Mouse (Mus musculus) layer of hippocampus, adult 2 months (tissue): ENCODE data around the gene Gucd1. TPM values are rescaled to one million over a fixed set of nuclear protein-coding genes. Genes with fewer than 3 reads are reported as not detected.

ENCODE experiments used
- DNase-seq, 2 experiments: peaks; one replicate each; pipeline ENCODE4 v3.0.0; 2022; ENCODE audit warnings: low spot score in 2 of 2
- H3K27ac ChIP-seq: fragments of 200-600 bp; 2 replicates; pipeline ENCODE4 v1.8.1; 2022
- H3K4me3 ChIP-seq: fragments of 200-600 bp; 2 replicates; pipeline ENCODE4 v1.8.1; 2022; ENCODE audit warnings: mild to moderate bottlenecking
- CTCF ChIP-seq: fragments of 200-600 bp; conservative IDR thresholded peaks from 2 replicates; pipeline ENCODE4 v1.8.1; 2022; ENCODE audit warnings: antibody characterized with exemption, mild to moderate bottlenecking, moderate library complexity
- total RNA-seq, 2 experiments: library from RNA; stranded (reverse); gene quantifications; 2 replicates each; pipeline ENCODE4 v1.2.3; 2021

Gene Gucd1
- total RNA-seq, 2 experiments from 2014 or later: 14.5 to 16.0 TPM

DNA sequence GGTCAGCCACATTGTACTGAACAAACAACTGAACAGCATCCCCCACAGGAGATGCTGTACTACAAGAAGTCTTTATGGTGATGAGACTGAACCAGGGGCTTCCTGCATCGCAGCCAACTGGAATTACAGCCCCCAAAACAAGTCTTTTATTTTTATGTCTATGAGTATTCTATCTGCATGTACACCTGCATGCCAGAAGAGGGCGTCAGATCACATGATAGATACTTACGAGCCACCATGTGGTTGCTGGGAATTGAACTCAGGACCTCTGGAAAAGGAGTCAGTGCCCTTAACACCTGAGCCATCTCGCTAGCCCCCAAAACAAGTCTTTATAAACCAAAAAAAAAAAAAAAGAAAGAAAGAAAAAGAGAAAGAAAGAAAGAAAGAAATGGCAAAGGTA, 74.8 kb downstream of the Gucd1 start:
- Histone ChIP-seq H3K4me3 (no peak overlapping the region), H3K27ac (no peak overlapping the region)
- TF ChIP-seq CTCF: peak; percentile 44
- no peak for DNase-seq

DNA sequence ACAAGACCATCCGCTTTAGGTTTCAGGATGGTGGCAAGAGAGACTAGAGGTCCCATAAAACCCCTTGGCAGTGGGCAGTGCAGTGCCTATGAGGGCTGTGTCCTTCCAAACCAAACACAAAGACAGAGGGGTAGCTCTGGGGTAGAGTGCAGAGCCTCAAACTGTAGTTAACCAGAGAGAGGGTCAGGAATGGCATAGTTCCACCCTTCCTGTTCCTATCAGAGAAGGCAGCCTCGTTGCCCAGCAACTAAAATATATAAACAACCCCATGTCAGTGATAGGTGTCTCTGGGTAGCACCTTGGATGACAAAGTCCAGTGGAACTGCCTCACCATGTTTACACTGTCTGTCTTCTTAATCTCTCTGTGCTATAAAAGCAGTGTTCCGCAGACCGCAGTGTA, 76.0 kb downstream of the Gucd1 start:
- Histone ChIP-seq H3K27ac (no peak overlapping the region), H3K4me3 (no peak overlapping the region)
- DNase-seq: no peak
- TF ChIP-seq CTCF: no peak

DNA sequence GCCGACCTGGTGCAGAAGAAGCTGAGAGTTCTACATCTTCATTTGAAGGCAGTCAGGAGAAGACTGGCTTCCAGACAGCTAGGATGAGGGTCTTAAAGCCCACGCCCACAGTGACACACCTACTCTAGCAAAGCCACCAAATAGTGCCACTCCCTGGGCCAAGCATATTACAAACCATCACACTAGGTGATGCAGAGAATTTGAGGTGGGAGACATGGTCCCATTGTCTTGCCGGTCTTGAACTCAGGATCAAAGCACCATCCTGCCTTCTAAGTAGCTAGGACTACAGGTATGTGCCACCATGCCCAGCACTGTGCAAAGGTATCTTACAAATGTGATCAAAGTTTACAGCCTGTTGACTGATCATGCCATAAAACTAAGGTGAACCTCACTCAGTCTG, 77.0 kb downstream of the Gucd1 start:
- Histone ChIP-seq H3K4me3 (no peak overlapping the region), H3K27ac (no peak overlapping the region)
- no peak for TF ChIP-seq CTCF
- DNase-seq: no peak

DNA sequence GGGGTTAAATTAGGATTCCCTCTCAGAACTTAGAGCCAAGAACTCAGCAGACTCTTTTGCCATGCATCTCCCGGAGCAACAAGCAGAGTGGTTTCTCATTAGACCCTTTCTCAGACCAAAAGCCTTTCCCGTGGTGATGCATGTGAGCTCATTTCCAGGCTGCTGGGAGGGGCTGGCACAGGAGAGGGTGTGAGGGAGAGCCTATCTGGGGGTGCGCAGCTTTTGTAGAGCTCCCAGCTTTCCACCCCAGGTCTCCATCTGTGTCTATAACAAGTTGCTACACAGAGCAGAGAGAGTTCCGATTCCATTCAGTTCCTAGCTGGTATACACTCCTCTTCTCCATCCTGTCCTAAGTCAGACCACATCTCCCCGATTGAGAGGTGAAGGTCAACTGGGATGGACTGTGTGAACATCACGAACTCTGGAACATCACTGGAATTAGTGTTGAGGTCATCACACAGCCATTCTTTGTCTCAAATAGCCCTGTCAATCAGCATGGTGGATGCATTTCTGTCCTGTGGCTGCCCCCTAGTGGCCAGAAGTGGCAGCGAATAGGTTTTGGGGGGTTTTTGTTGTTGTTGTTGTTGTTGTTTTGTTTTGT, 78.5 kb downstream of the Gucd1 start:
- Histone ChIP-seq H3K27ac (peak overlapping the region; percentile 24), H3K4me3 (no peak overlapping the region)
- DNase-seq: peak; percentile 21 to 53
- TF ChIP-seq CTCF: peak; percentile 93

DNA sequence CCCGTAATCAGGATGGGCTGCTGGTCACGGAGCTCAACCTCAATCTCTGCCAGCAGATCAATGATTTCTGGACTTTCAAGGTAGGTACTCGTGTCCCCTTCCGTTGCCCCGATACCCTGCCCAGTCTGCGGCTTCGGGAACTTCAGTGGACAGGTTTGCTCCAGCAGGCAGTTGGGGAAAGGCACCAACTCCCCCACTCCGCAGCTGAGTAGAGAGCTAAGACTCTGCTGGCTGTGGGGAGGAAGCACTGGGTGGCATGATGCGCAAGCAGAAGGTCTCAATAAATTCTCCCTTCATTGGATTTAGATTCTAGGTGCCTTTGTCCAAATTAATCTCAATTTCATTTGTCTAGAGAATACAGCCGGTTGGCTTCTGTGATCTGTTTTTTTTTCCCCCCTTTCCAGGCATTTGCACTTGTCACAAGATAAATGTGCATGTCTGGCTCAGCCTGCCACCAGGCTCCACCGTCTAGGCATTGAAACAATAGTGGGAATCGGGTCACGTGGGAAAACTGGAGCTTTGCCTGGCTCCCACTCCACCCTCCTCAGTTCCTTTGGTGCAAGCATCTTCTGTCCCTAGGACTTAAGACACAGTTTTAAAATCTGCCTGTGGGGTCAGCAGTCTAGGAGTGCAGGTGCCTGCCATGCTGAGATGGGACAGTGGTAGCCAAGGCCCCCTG, 79.5 kb downstream of the Gucd1 start:
- peak; percentile 26 to 41 for DNase-seq
- TF ChIP-seq CTCF: no peak
- Histone ChIP-seq H3K4me3 (no peak overlapping the region), H3K27ac (peak overlapping the region; percentile 0; the same call in 1 of the 2 replicates)

DNA sequence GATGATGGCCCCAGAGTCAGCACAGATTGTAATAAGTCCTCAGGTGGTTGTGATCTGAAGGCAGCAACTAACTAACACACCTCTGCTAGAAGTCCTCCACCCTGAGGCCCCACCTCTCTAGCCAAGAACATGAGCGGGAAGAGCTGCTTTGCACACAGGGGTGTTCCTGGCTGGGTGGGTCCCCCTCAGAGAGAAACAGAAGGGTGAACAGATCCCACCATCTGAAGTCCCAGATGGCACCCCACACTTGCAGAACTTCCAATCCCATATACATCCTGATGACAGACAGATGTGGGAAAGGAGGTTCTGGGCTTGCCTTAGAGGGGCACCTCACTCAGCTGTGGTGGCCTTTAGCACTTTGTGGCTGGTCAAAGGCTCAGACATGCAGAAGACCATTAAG, 80.5 kb downstream of the Gucd1 start:
- DNase-seq: peak in 1 of 2 experiments; percentile 27
- no peak for TF ChIP-seq CTCF
- Histone ChIP-seq H3K27ac (no peak overlapping the region), H3K4me3 (no peak overlapping the region)

DNA sequence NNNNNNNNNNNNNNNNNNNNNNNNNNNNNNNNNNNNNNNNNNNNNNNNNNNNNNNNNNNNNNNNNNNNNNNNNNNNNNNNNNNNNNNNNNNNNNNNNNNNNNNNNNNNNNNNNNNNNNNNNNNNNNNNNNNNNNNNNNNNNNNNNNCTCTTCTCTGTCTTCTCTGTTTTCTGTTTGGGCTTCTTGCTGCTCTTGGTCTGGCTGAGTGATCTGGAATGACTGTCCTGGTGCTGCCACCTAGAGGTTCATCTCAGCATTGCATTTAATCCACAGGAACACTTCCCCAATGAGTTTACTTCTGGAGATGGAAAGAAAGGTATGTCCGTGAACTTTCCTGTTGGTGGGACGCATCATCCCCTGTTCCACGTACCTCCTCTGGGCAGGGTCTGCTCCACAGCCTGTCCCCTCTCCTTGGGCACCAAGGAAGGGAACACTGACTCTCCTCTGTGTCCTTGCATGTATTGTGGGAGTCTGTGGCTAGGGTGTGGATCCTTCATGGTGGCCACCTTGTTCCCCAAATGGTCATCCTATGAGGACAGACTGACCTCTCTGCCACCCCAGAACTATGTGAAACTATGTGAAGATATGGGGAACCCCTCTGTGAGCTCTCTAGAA, 81.1 kb downstream of the Gucd1 start:
- DNase-seq: peak; percentile 82 to 93

DNA sequence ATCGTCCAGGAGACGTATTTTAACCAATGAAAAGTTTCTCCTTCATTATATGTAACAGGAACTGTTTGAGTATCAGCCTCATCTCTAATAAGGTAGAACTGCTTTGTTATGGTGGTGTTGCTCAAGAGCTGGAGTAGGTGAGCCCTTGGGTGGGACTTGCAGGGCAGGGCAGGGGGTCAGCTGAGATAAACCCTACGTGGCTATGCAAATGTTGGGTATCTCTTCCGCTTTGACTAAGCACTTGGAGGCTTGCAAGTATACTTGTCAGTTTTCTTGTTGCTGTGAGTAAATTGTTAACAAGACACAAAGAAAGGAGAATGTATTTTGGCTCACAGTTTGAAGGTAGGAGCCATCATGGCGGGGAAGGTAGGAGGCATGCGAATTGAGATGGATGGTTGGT, 87.1 kb downstream of the Gucd1 start:
- DNase-seq: no peak
- Histone ChIP-seq H3K4me3 (no peak overlapping the region), H3K27ac (no peak overlapping the region)
- TF ChIP-seq CTCF: no peak

More for the DNA sequence above, 81.1 kb downstream of the Gucd1 start:
- H3K27ac ChIP-seq: no peak overlapping the region
- peak; percentile 93 for TF ChIP-seq CTCF
- H3K4me3 ChIP-seq: no peak overlapping the region

DNA sequence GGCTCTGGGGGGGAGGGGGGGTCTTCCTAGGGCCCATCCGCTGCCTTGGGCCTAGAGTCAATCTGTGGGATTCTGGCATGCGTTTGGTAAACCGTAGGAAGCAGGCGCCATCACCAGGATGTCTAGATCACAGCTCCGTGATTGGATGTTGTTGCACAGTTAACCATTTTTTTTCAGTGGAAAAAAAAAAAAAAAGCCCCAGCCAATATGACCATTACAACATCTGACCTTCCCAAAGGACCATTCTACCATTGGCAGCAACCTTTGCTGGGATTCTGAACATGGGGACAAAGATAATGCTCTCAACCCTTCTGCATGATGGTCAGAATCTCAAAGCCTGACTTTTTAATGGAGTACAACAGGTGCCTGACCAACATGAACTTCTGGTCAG, 87.6 kb downstream of the Gucd1 start:
- Histone ChIP-seq H3K27ac (no peak overlapping the region), H3K4me3 (no peak overlapping the region)
- no peak for DNase-seq
- TF ChIP-seq CTCF: no peak; the same call in 1 of the 2 replicates

DNA sequence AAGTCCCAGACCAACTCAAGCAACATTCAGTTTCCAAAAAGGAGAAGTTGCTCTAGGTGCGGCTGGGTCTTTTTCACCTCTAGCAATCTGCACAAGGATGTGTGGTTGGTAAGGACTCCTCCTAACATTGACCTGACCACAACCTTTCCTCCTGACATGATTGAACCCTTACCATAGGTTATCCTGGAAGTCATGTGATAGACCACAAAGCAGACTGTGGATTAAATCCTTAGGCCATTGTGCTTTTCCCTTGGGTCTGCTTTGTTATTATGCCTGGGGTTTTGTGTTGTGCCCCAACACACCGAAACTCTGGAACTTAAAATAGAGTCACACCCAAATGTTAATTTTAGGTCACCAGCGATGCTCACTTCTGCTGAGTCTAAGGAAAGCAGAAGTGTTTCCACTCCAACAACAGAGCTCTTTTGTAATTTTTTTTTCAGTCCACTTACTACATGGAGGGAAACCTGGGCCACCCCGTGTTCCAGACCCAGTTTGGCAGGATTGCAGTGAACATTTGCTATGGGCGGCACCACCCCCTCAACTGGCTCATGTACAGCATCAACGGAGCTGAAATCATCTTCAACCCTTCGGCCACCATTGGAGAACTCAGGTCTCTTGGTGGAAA, 88.1 kb downstream of the Gucd1 start:
- Histone ChIP-seq H3K27ac (no peak overlapping the region), H3K4me3 (no peak overlapping the region)
- no peak for TF ChIP-seq CTCF
- peak; percentile 48 to 63 for DNase-seq

DNA sequence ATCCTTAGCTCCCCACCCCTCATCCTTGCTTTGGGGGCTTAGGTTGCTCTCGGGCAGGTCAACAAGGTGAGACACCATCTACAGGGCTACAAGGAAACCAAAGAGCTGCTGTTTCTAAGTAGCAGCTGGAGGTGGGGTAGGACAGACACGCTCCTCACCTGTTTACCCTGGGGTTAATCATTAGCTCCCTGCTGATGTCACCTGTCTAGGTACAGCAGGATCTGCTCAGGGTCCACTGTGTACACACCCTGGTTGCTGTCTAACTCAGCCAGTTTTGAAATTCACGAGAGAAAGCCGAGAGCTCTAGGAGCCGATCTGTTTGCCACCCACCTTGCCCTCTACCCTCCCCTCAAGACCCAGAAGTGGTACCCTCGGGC, 88.8 kb downstream of the Gucd1 start:
- H3K27ac ChIP-seq: no peak overlapping the region
- no peak for TF ChIP-seq CTCF
- no peak overlapping the region for H3K4me3 ChIP-seq
- no peak for DNase-seq

DNA sequence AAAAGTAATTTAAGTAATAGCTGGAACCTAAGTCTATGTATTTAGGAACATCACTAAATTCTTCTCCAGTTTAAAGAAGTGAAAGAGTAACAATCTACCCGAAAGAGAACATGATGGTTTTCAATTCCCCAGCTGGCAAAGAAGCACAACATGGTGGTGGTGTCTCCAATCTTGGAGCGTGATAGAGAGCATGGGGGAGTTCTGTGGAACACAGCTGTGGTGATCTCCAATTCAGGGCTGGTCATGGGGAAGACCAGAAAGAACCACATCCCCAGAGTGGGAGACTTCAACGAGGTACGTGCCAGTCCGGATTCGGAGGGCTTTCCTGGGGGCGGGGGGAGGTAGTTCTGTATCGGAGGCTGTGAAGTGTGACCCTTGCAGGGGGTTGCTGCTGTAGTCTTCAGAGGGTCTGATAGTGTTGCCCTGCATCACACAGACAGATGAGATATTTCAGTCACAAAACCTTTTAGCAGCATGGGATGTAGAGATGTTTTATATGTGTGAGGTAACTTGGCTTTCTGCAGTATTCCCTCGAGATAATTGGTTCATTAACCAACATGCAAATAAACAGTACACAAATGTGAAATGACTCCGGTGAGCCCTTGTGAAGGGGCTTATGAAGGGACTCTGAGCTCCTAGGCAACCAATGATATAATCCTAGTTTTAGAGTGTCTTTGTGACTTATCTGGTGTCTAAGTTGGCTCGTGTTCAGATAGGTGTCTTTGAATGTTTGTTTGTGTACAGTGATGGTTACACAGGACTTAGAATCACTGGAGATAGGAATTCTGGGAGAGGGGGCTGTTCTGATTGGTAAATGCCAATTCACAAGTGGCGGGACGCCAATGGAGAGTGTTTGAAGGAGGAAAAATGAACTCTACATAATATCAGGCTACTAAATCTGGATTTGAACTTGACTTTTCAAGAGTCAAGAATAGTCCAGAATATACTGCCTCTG, 89.4 kb downstream of the Gucd1 start:
- Histone ChIP-seq H3K27ac (no peak overlapping the region), H3K4me3 (no peak overlapping the region)
- no peak for DNase-seq
- TF ChIP-seq CTCF: no peak
